Mouse (Mus musculus) heart, postnatal 0 days (tissue): ENCODE results near the gene Neurod4. TPM values are rescaled to one million over a fixed set of nuclear protein-coding genes. Genes with fewer than 3 reads are reported as not detected.

Source experiments
- ATAC-seq: fragments of 200-750 bp; cut with Nextera tagmentation; 2 replicates; pipeline ENCODE4 v1.8.0; 2017; ENCODE audit warnings: low read depth, moderate number of reproducible peaks, moderate library complexity; ENCODE audit not compliant: insufficient read depth
- DNase-seq: peaks from one replicate; pipeline ENCODE4 v3.0.0-alpha.2; 2016; ENCODE audit warnings: low spot score
- H3K27ac ChIP-seq: fragments of 300-500 bp; sonication (generic); 2 replicates; pipeline ENCODE4 v1.5.1; 2014; ENCODE audit warnings: low read depth, mild to moderate bottlenecking
- H3K27me3 ChIP-seq: fragments of 300-500 bp; sonication (generic); 2 replicates; pipeline ENCODE4 v1.6.1; 2014; ENCODE audit warnings: low read length, mixed read lengths; ENCODE audit not compliant: control insufficient read depth, insufficient read depth
- H3K36me3 ChIP-seq: fragments of 300-500 bp; sonication (generic); replicated peaks from 2 replicates; pipeline ENCODE4 v1.6.1; 2014; ENCODE audit warnings: low read length, mixed read lengths; ENCODE audit not compliant: control insufficient read depth, insufficient read depth
- H3K4me1 ChIP-seq: fragments of 300-500 bp; sonication (generic); 2 replicates; pipeline ENCODE4 v1.6.1; 2014; ENCODE audit warnings: antibody characterized with exemption; ENCODE audit not compliant: control insufficient read depth, insufficient read depth
- H3K4me2 ChIP-seq: fragments of 300-500 bp; sonication (generic); 2 replicates; pipeline ENCODE4 v1.6.1; 2014; ENCODE audit warnings: low read depth, mild to moderate bottlenecking, low read length, moderate library complexity
- H3K4me3 ChIP-seq: fragments of 300-500 bp; sonication (generic); 2 replicates; pipeline ENCODE4 v1.5.1; 2014; ENCODE audit warnings: low read depth, low read length
- H3K9ac ChIP-seq: fragments of 300-500 bp; sonication (generic); replicated peaks from 2 replicates; pipeline ENCODE4 v1.6.1; 2014; ENCODE audit warnings: low read depth, low read length, mixed read lengths
- H3K9me3 ChIP-seq: fragments of 300-500 bp; sonication (generic); replicated peaks from 2 replicates; pipeline ENCODE4 v1.6.1; 2016; ENCODE audit warnings: low read length; ENCODE audit not compliant: control insufficient read depth
- CTCF ChIP-seq: IDR thresholded peaks from 2 replicates; pipeline ENCODE4 v1.5.1; 2016; ENCODE audit warnings: antibody characterized with exemption, control low read depth, low read depth
- EP300 ChIP-seq: IDR thresholded peaks from 2 replicates; pipeline ENCODE4 v1.6.1; 2016; ENCODE audit warnings: antibody characterized with exemption, low read depth
- WGBS: fragments of 180-500 bp; shearing (Covaris S2); extraction: QIAGEN DNeasy Blood & Tissue Kit; methylation state at CpG from one replicate; pipeline ENCODE4 v1.1.7; 2014; 5-methylcytosine and 5-hydroxymethylcytosine counted together
- polyA plus RNA-seq: library from polyadenylated mRNA; unstranded; fragments of >200 nt; fragmentation: Nextera tagmentation; extraction: Ambion mirVana; gene quantifications from 2 replicates; pipeline ENCODE4 v1.2.1, GENCODE M21; 2015
- total RNA-seq: library from RNA; depleted of rRNA; stranded (reverse); fragments of >200 nt; gene quantifications from 2 replicates; pipeline ENCODE4 v1.2.3, GENCODE M21; 2014; ENCODE audit warnings: low replicate concordance

Gene Neurod4
- total and polyA plus RNA-seq, 2 experiments from 2014 or later: not detected

- Histone ChIP-seq H3K4me3 (no peak overlapping the region), H3K4me1 (no peaks in the 10 kb centered on the region), H3K9me3 (no peaks in the 10 kb centered on the region), H3K4me2 (no peak overlapping the region), H3K9ac (no peak overlapping the region), H3K27me3 (no peaks in the 10 kb centered on the region), H3K36me3 (no peaks in the 10 kb centered on the region), H3K27ac (no peak overlapping the region)
- TF ChIP-seq CTCF: no peak
- TF ChIP-seq EP300: no peak
- DNase-seq (no peak), ATAC-seq (no peak)
- WGBS: 39% methylated on average over 4 of the region's 4 CpGs
Observed at GRCm38 (mm10) chr10:130263203-130263602, 16.8 kb downstream of the Neurod4 start.

GRCm38 (mm10) chr10:130259483-130259882 lies 20.6 kb downstream of the Neurod4 start:
- H3K4me2 ChIP-seq: no peak overlapping the region
- no peak overlapping the region for H3K27ac ChIP-seq
- no peaks in the 10 kb centered on the region for H3K27me3 ChIP-seq
- DNase-seq: no peak
- H3K4me3 ChIP-seq: no peak overlapping the region
- ATAC-seq: no peak
- no peak overlapping the region for H3K9ac ChIP-seq
- H3K9me3 ChIP-seq: no peaks in the 10 kb centered on the region
- no peaks in the 10 kb centered on the region for H3K36me3 ChIP-seq
- no peaks in the 10 kb centered on the region for H3K4me1 ChIP-seq
- TF ChIP-seq CTCF (no peak), EP300 (no peak)
- 53% methylated on average over 1 of the region's 1 CpGs for WGBS

- Histone ChIP-seq H3K9me3 (no peaks in the 10 kb centered on the region), H3K27ac (no peak overlapping the region), H3K4me2 (no peak overlapping the region), H3K27me3 (no peaks in the 10 kb centered on the region), H3K36me3 (no peaks in the 10 kb centered on the region), H3K4me1 (no peaks in the 10 kb centered on the region), H3K9ac (no peak overlapping the region), H3K4me3 (no peak overlapping the region)
- DNase-seq (no peak), ATAC-seq (no peak)
- WGBS: 11% methylated on average over 2 of the region's 2 CpGs
- TF ChIP-seq EP300 (no peak), CTCF (no peak)
Observed at GRCm38 (mm10) chr10:130244271-130244670, 35.8 kb downstream of the Neurod4 start.

GRCm38 (mm10) chr10:130238318-130239209 lies 41.5 kb downstream of the Neurod4 start:
- DNase-seq (no peak), ATAC-seq (no peak)
- Histone ChIP-seq H3K9ac (no peak overlapping the region), H3K27me3 (no peaks in the 10 kb centered on the region), H3K4me2 (no peak overlapping the region), H3K4me3 (no peak overlapping the region), H3K27ac (no peak overlapping the region), H3K9me3 (no peaks in the 10 kb centered on the region), H3K4me1 (no peaks in the 10 kb centered on the region), H3K36me3 (no peaks in the 10 kb centered on the region)
- TF ChIP-seq CTCF (no peak), EP300 (no peak)
- WGBS: 61% methylated on average over 2 of the region's 2 CpGs

GRCm38 (mm10) chr10:130234576-130234975 lies 45.5 kb downstream of the Neurod4 start:
- H3K4me3 ChIP-seq: no peak overlapping the region
- no peaks in the 10 kb centered on the region for H3K27me3 ChIP-seq

GRCm38 (mm10) chr10:130232117-130232516 lies 47.9 kb downstream of the Neurod4 start:
- no peaks in the 10 kb centered on the region for H3K9me3 ChIP-seq
- DNase-seq: no peak
- H3K36me3 ChIP-seq: no peaks in the 10 kb centered on the region
- ATAC-seq: no peak
- no peak overlapping the region for H3K4me3 ChIP-seq
- H3K27ac ChIP-seq: no peak overlapping the region
- H3K9ac ChIP-seq: no peak overlapping the region
- no peaks in the 10 kb centered on the region for H3K27me3 ChIP-seq
- TF ChIP-seq EP300 (no peak), CTCF (no peak)
- 53% methylated on average over 1 of the region's 1 CpGs for WGBS
- no peak overlapping the region for H3K4me2 ChIP-seq
- no peaks in the 10 kb centered on the region for H3K4me1 ChIP-seq

More at GRCm38 (mm10) chr10:130234576-130234975, 45.5 kb downstream of the Neurod4 start:
- 29% methylated on average over 1 of the region's 1 CpGs for WGBS
- Histone ChIP-seq H3K9me3 (no peaks in the 10 kb centered on the region), H3K36me3 (no peaks in the 10 kb centered on the region), H3K9ac (no peak overlapping the region), H3K4me1 (no peaks in the 10 kb centered on the region), H3K27ac (no peak overlapping the region), H3K4me2 (no peak overlapping the region)
- no peak for DNase-seq
- ATAC-seq: no peak
- no peak for TF ChIP-seq EP300
- TF ChIP-seq CTCF: no peak
